Mouse (Mus musculus) midbrain, postnatal 0 days (tissue): ENCODE results near the gene Rsph3a. TPM values are rescaled to one million over a fixed set of nuclear protein-coding genes. Genes with fewer than 3 reads are reported as not detected.
A peak's percentile ranks its signal among the peaks of the same experiment; 100 is the strongest.

Experiments used
- ATAC-seq: fragments of 200-750 bp; cut with Nextera tagmentation; 2 replicates; pipeline ENCODE4 v1.8.0; 2017; ENCODE audit warnings: moderate number of reproducible peaks, mild to moderate bottlenecking, moderate TSS enrichment, moderate library complexity; ENCODE audit not compliant: low FRiP score
- DNase-seq: peaks from one replicate; pipeline ENCODE4 v3.0.0-alpha.2; 2015; ENCODE audit warnings: low spot score
- H3K27ac ChIP-seq: fragments of 300-500 bp; sonication (generic); 2 replicates; pipeline ENCODE4 v1.5.1; 2014; ENCODE audit warnings: low read depth, mild to moderate bottlenecking, low read length, mixed read lengths
- H3K27me3 ChIP-seq: fragments of 300-500 bp; sonication (generic); 2 replicates; pipeline ENCODE4 v1.6.1; 2014; ENCODE audit warnings: low read length, control low read depth, mixed read lengths; ENCODE audit not compliant: insufficient read depth
- H3K36me3 ChIP-seq: fragments of 300-500 bp; sonication (generic); 2 replicates; pipeline ENCODE4 v1.6.1; 2014; ENCODE audit warnings: low read length, control low read depth, mixed read lengths; ENCODE audit not compliant: insufficient read depth
- H3K4me1 ChIP-seq: fragments of 300-500 bp; sonication (generic); 2 replicates; pipeline ENCODE4 v1.6.1; 2014; ENCODE audit warnings: mild to moderate bottlenecking, control low read depth, antibody characterized with exemption, low read length, mixed read lengths; ENCODE audit not compliant: insufficient read depth
- H3K4me2 ChIP-seq: fragments of 300-500 bp; sonication (generic); 2 replicates; pipeline ENCODE4 v1.6.1; 2014; ENCODE audit warnings: low read depth, mild to moderate bottlenecking, low read length, mixed read lengths; ENCODE audit not compliant: poor library complexity, severe bottlenecking
- H3K4me3 ChIP-seq: fragments of 300-500 bp; sonication (generic); 2 replicates; pipeline ENCODE4 v1.5.1; 2014; ENCODE audit warnings: low read depth, mild to moderate bottlenecking, low read length, moderate library complexity
- H3K9ac ChIP-seq: fragments of 300-500 bp; sonication (generic); replicated peaks from 2 replicates; pipeline ENCODE4 v1.6.1; 2014; ENCODE audit warnings: mild to moderate bottlenecking, low read length, moderate library complexity, mixed read lengths; ENCODE audit not compliant: poor library complexity, severe bottlenecking
- H3K9me3 ChIP-seq: fragments of 300-500 bp; sonication (generic); 2 replicates; pipeline ENCODE4 v1.6.1; 2016; ENCODE audit warnings: low read length, control low read depth
- CTCF ChIP-seq: IDR thresholded peaks from 2 replicates; pipeline ENCODE4 v1.5.1; 2016; ENCODE audit warnings: antibody characterized with exemption, mild to moderate bottlenecking
- WGBS: fragments of 180-500 bp; shearing (Covaris S2); extraction: QIAGEN DNeasy Blood & Tissue Kit; methylation state at CpG from one replicate; pipeline ENCODE4 v1.1.7; 2014; 5-methylcytosine and 5-hydroxymethylcytosine counted together
- polyA plus RNA-seq: library from polyadenylated mRNA; unstranded; fragments of >200 nt; fragmentation: Nextera tagmentation; extraction: Ambion mirVana; gene quantifications from 2 replicates; pipeline ENCODE4 v1.2.1, GENCODE M21; 2015
- total RNA-seq: library from RNA; depleted of rRNA; stranded (reverse); fragments of >200 nt; gene quantifications from 2 replicates; pipeline ENCODE4 v1.2.3, GENCODE M21; 2014

The Rsph3a gene
- total and polyA plus RNA-seq, 2 experiments from 2014 or later, result 37.5 to 64.2 TPM

GRCm38 (mm10) chr17:7901536-7901935, 43.9 kb upstream of the Rsph3a start:
- Histone ChIP-seq H3K36me3 (no peaks in the 10 kb centered on the region), H3K27ac (no peak overlapping the region), H3K9me3 (no peaks in the 10 kb centered on the region), H3K4me2 (no peak overlapping the region), H3K4me3 (no peak overlapping the region), H3K27me3 (no peaks in the 10 kb centered on the region), H3K9ac (no peak overlapping the region), H3K4me1 (no peaks in the 10 kb centered on the region)
- WGBS, result 81% methylated on average over 2 of the region's 2 CpGs
- TF ChIP-seq CTCF, result no peak
- no peak for ATAC-seq
- no peak for DNase-seq

GRCm38 (mm10) chr17:7902362-7902761, 43.1 kb upstream of the Rsph3a start:
- Histone ChIP-seq H3K4me1 (no peaks in the 10 kb centered on the region), H3K9ac (no peak overlapping the region), H3K4me2 (no peak overlapping the region), H3K36me3 (no peaks in the 10 kb centered on the region), H3K4me3 (no peak overlapping the region), H3K27me3 (no peaks in the 10 kb centered on the region), H3K9me3 (no peaks in the 10 kb centered on the region), H3K27ac (no peak overlapping the region)
- WGBS, result 67% methylated on average over 3 of the region's 3 CpGs
- peak; percentile 48 for DNase-seq
- no peak for ATAC-seq
- TF ChIP-seq CTCF, result no peak

- no peaks in the 10 kb centered on the region for H3K36me3 ChIP-seq
- no peaks in the 10 kb centered on the region for H3K9me3 ChIP-seq
- H3K4me2 ChIP-seq, result no peak overlapping the region
- ATAC-seq, result no peak
- DNase-seq, result no peak
- WGBS, result 24% methylated on average over 2 of the region's 2 CpGs
- no peak overlapping the region for H3K9ac ChIP-seq
- no peaks in the 10 kb centered on the region for H3K27me3 ChIP-seq
- no peak overlapping the region for H3K4me3 ChIP-seq
- H3K27ac ChIP-seq, result no peak overlapping the region
- H3K4me1 ChIP-seq, result no peaks in the 10 kb centered on the region
- TF ChIP-seq CTCF, result no peak
Observed at GRCm38 (mm10) chr17:7904992-7905391, 40.4 kb upstream of the Rsph3a start.

GRCm38 (mm10) chr17:7905936-7906685, 39.3 kb upstream of the Rsph3a start:
- Histone ChIP-seq H3K27me3 (no peaks in the 10 kb centered on the region), H3K4me1 (no peaks in the 10 kb centered on the region), H3K9ac (no peak overlapping the region), H3K4me2 (no peak overlapping the region), H3K27ac (no peak overlapping the region), H3K36me3 (no peaks in the 10 kb centered on the region), H3K4me3 (no peak overlapping the region), H3K9me3 (peaks cover 3% of the 10 kb centered on the region; the same call in 1 of the 2 replicates)
- ATAC-seq (no peak), DNase-seq (no peak)
- TF ChIP-seq CTCF, result no peak
- WGBS, result 40% methylated on average over 4 of the region's 4 CpGs

- no peaks in the 10 kb centered on the region for H3K27me3 ChIP-seq
- no peak overlapping the region for H3K9ac ChIP-seq
- H3K4me1 ChIP-seq, result no peaks in the 10 kb centered on the region
- no peak overlapping the region for H3K4me2 ChIP-seq
- H3K9me3 ChIP-seq, result peaks cover 7% of the 10 kb centered on the region; the same call in 1 of the 2 replicates
- no peak overlapping the region for H3K27ac ChIP-seq
- DNase-seq, result no peak
- no peak for ATAC-seq
- H3K36me3 ChIP-seq, result no peaks in the 10 kb centered on the region
- TF ChIP-seq CTCF, result no peak
- 77% methylated on average over 2 of the region's 2 CpGs for WGBS
- H3K4me3 ChIP-seq, result no peak overlapping the region
Observed at GRCm38 (mm10) chr17:7914596-7915227, 30.7 kb upstream of the Rsph3a start.

GRCm38 (mm10) chr17:7915791-7916190, 29.6 kb upstream of the Rsph3a start:
- no peak for TF ChIP-seq CTCF
- Histone ChIP-seq H3K9me3 (peaks cover 7% of the 10 kb centered on the region; the same call in 1 of the 2 replicates), H3K27ac (no peak overlapping the region), H3K4me2 (no peak overlapping the region), H3K4me1 (no peaks in the 10 kb centered on the region), H3K9ac (no peak overlapping the region), H3K27me3 (no peaks in the 10 kb centered on the region), H3K4me3 (no peak overlapping the region), H3K36me3 (no peaks in the 10 kb centered on the region)
- ATAC-seq (no peak), DNase-seq (no peak)
- WGBS, result 80% methylated on average over 9 of the region's 9 CpGs
